Mouse (Mus musculus) erythroblast, embryonic 14.5 days (primary cell): ENCODE results near the gene Mapk1ip1l.

Source experiments
- GATA1 ChIP-seq: IDR thresholded peaks from 2 replicates; pipeline ENCODE4 v1.6.1; 2012; ENCODE audit warnings: low read length, inconsistent platforms, mixed read lengths
- TAL1 ChIP-seq: IDR thresholded peaks from 3 replicates; pipeline ENCODE4 v1.6.1; 2012; ENCODE audit warnings: low read length, inconsistent platforms, mixed read lengths

- no peak for TF ChIP-seq GATA1
- no peak for TF ChIP-seq TAL1
Measured at GRCm38 (mm10) chr14:47325965-47326761, 28.1 kb downstream of the Mapk1ip1l start.
